Mouse (Mus musculus): ENCODE data around the gene Naga. TPM values are rescaled to one million over a fixed set of nuclear protein-coding genes. Genes with fewer than 3 reads are reported as not detected.
"Not testable (repeated sequence)": the region's sequence is repeated elsewhere in the genome, so short reads cannot be mapped to it uniquely, and the experiment has no call there.

Gene Naga
- total RNA-seq (2021) = 10 to 100 TPM; 32.0 to 33.3 TPM

GRCm38 (mm10) chr15:82338593-82339112, at the start of gene Naga, which contains the start of the genes Pheta2 and Smdt1:
Naga (minus strand) TSS chr15:82338925.
Pheta2 (plus strand) TSS chr15:82338942.
Smdt1 (plus strand) TSS chr15:82338959.
- peak; percentile 97 for DNase-seq (ENCODE audit: low spot score)
- intact Hi-C loops (cut with DNase I) = loop anchor here (5.0 kb wide), 1 partner anchor 44 kb away; the partner anchor contains the start of gene Cyp2d22

GRCm38 (mm10) chr15:82385729-82386128, 47.0 kb upstream of the Naga start:
- no peak for DNase-seq (ENCODE audit: low spot score)
- intact Hi-C loops (cut with DNase I) = loop anchor here (2.0 kb wide), 1 partner anchor 31 kb away; no protein-coding TSS in a partner anchor

GRCm38 (mm10) chr15:82382441-82382840, 43.7 kb upstream of the Naga start:
- intact Hi-C loops (cut with DNase I) = loop anchor here (5.0 kb wide), 1 partner anchor 45 kb away; the partner anchor contains the start of genes Naga, Pheta2 and Smdt1
- DNase-seq (ENCODE audit: low spot score) = no peak

GRCm38 (mm10) chr15:82380714-82381062, 42.0 kb upstream of the Naga start:
- intact Hi-C loops (cut with DNase I) = loop anchor here (1.0 to 5.0 kb wide), 2 partner anchors 26 to 43 kb away; partner anchors contain the start of genes Naga, Ndufa6, Pheta2 and Smdt1
- no peak for DNase-seq (ENCODE audit: low spot score)

- DNase-seq (ENCODE audit: low spot score) = peak; percentile 62
- intact Hi-C loops (cut with DNase I) = loop anchor here (1.0 to 5.0 kb wide), 2 partner anchors 26 to 43 kb away; partner anchors contain the start of genes Naga, Ndufa6, Pheta2 and Smdt1
These were observed 41.4 kb upstream of the Naga start, which contains the start of gene Cyp2d22 for GRCm38 (mm10) chr15:82379871-82380713. Cyp2d22 (minus strand) TSS chr15:82380260.

GRCm38 (mm10) chr15:82379511-82379870, 40.8 kb upstream of the Naga start:
- intact Hi-C loops (cut with DNase I) = no loop called here
- DNase-seq (ENCODE audit: low spot score) = no peak

GRCm38 (mm10) chr15:82378261-82379180, 39.8 kb upstream of the Naga start:
- no peak for DNase-seq (ENCODE audit: low spot score)

GRCm38 (mm10) chr15:82377701-82378100, 39.0 kb upstream of the Naga start:
- DNase-seq (ENCODE audit: low spot score) = no peak
- intact Hi-C loops (cut with DNase I) = no loop called here

More at GRCm38 (mm10) chr15:82378261-82379180, 39.8 kb upstream of the Naga start:
- intact Hi-C loops (cut with DNase I) = no loop called here

GRCm38 (mm10) chr15:82376393-82377138, 37.8 kb upstream of the Naga start:
- DNase-seq (ENCODE audit: low spot score) = peak; percentile 77
- intact Hi-C loops (cut with DNase I) = no loop called here

- DNase-seq (ENCODE audit: low spot score) = no peak
- intact Hi-C loops (cut with DNase I) = no loop called here
These were observed 37.1 kb upstream of the Naga start for GRCm38 (mm10) chr15:82375855-82376254.

- intact Hi-C loops (cut with DNase I) = no loop called here
- no peak for DNase-seq (ENCODE audit: low spot score)
These were observed 35.7 kb upstream of the Naga start for GRCm38 (mm10) chr15:82374437-82374836.

GRCm38 (mm10) chr15:82372991-82373390, 34.3 kb upstream of the Naga start:
- no peak for DNase-seq (ENCODE audit: low spot score)
- intact Hi-C loops (cut with DNase I) = no loop called here

- DNase-seq (ENCODE audit: low spot score) = no peak
- intact Hi-C loops (cut with DNase I) = no loop called here
These were observed 33.7 kb upstream of the Naga start for GRCm38 (mm10) chr15:82372446-82372845.

GRCm38 (mm10) chr15:82368851-82369250, 30.1 kb upstream of the Naga start:
- no peak for DNase-seq (ENCODE audit: low spot score)
- intact Hi-C loops (cut with DNase I) = no loop called here

GRCm38 (mm10) chr15:82368146-82368545, 29.4 kb upstream of the Naga start:
- no peak for DNase-seq (ENCODE audit: low spot score)

GRCm38 (mm10) chr15:82364561-82364960, 25.8 kb upstream of the Naga start:
- intact Hi-C loops (cut with DNase I); DNase-seq (ENCODE audit: low spot score): not testable (repeated sequence)

More at GRCm38 (mm10) chr15:82368146-82368545, 29.4 kb upstream of the Naga start:
- intact Hi-C loops (cut with DNase I) = no loop called here

- intact Hi-C loops (cut with DNase I); DNase-seq (ENCODE audit: low spot score): not testable (repeated sequence)
These were observed 25.1 kb upstream of the Naga start for GRCm38 (mm10) chr15:82363801-82364200.

- intact Hi-C loops (cut with DNase I) = no loop called here
- DNase-seq (ENCODE audit: low spot score) = no peak
These were observed 23.5 kb upstream of the Naga start for GRCm38 (mm10) chr15:82362234-82362633.

- no peak for DNase-seq (ENCODE audit: low spot score)
- intact Hi-C loops (cut with DNase I) = no loop called here
These were observed 22.8 kb upstream of the Naga start for GRCm38 (mm10) chr15:82361459-82362018.

All from heart, postnatal 25 days (tissue).